Mouse (Mus musculus) limb, embryonic 14.5 days (tissue): ENCODE data around the gene Peak1. TPM values are rescaled to one million over a fixed set of nuclear protein-coding genes. Genes with fewer than 3 reads are reported as not detected.

Experiments
- ATAC-seq: fragments of 200-750 bp; cut with Nextera tagmentation; 2 replicates; pipeline ENCODE4 v1.8.0; 2017; ENCODE audit warnings: low read depth, moderate number of reproducible peaks, moderate TSS enrichment; ENCODE audit not compliant: low FRiP score
- DNase-seq: peaks from one replicate; pipeline ENCODE4 v3.0.0-alpha.2; 2015; ENCODE audit warnings: low spot score
- H3K27ac ChIP-seq: fragments of 300-500 bp; sonication (generic); replicated peaks from 2 replicates; pipeline ENCODE4 v1.5.1; 2014; ENCODE audit warnings: low read depth, mild to moderate bottlenecking, low read length, moderate library complexity, mixed read lengths
- H3K27me3 ChIP-seq: fragments of 300-500 bp; sonication (generic); 2 replicates; pipeline ENCODE4 v1.6.1; 2014; ENCODE audit warnings: low read length, mixed read lengths; ENCODE audit not compliant: control insufficient read depth, insufficient read depth
- H3K36me3 ChIP-seq: fragments of 300-500 bp; sonication (generic); 2 replicates; pipeline ENCODE4 v1.6.1; 2014; ENCODE audit warnings: mild to moderate bottlenecking, low read length, moderate library complexity, mixed read lengths; ENCODE audit not compliant: control insufficient read depth, insufficient read depth
- H3K4me1 ChIP-seq: fragments of 300-500 bp; sonication (generic); 2 replicates; pipeline ENCODE4 v1.6.1; 2014; ENCODE audit warnings: antibody characterized with exemption, low read length, mixed read lengths; ENCODE audit not compliant: control insufficient read depth, insufficient read depth
- H3K4me2 ChIP-seq: fragments of 300-500 bp; sonication (generic); replicated peaks from 2 replicates; pipeline ENCODE4 v1.6.1; 2014; ENCODE audit warnings: low read depth, mild to moderate bottlenecking, low read length, moderate library complexity; ENCODE audit not compliant: severe bottlenecking
- H3K4me3 ChIP-seq: fragments of 300-500 bp; sonication (generic); replicated peaks from 2 replicates; pipeline ENCODE4 v1.5.1; 2014; ENCODE audit warnings: low read length
- H3K9ac ChIP-seq: fragments of 300-500 bp; sonication (generic); 2 replicates; pipeline ENCODE4 v1.6.1; 2014; ENCODE audit warnings: mild to moderate bottlenecking, low read depth, low read length, moderate library complexity; ENCODE audit not compliant: severe bottlenecking
- H3K9me3 ChIP-seq: fragments of 300-500 bp; sonication (generic); 2 replicates; pipeline ENCODE4 v1.6.1; 2016; ENCODE audit warnings: low read length; ENCODE audit not compliant: control insufficient read depth
- POLR2A ChIP-seq: fragments of 200-500 bp; IDR thresholded peaks from 2 replicates; pipeline ENCODE4 v1.8.0; 2012; ENCODE audit warnings: inconsistent platforms, mild to moderate bottlenecking, moderate library complexity, borderline replicate concordance; ENCODE audit not compliant: insufficient read depth, insufficient read length; ENCODE audit errors: extremely low read depth
- whole genome bisulfite sequencing: fragments of 180-500 bp; shearing (Covaris S2); extraction: QIAGEN DNeasy Blood & Tissue Kit; methylation state at CpG from one replicate; pipeline ENCODE4 v1.1.7; 2014; 5-methylcytosine and 5-hydroxymethylcytosine counted together
- polyA plus RNA-seq, 2 experiments: library from polyadenylated mRNA; depleted of rRNA in 1 of 2; stranded (reverse) in 1 of 2; unstranded in 1 of 2; fragments of >200 nt; fragmentation: Nextera tagmentation in 1 of 2; extraction: Ambion mirVana in 1 of 2; gene quantifications; 2 replicates each; pipeline versions ENCODE4 v1.2.1 to v1.2.3; 2012 to 2014

Peak1 gene
- polyA plus RNA-seq, 2 experiments = 11.5 to 18.3 TPM

DNA sequence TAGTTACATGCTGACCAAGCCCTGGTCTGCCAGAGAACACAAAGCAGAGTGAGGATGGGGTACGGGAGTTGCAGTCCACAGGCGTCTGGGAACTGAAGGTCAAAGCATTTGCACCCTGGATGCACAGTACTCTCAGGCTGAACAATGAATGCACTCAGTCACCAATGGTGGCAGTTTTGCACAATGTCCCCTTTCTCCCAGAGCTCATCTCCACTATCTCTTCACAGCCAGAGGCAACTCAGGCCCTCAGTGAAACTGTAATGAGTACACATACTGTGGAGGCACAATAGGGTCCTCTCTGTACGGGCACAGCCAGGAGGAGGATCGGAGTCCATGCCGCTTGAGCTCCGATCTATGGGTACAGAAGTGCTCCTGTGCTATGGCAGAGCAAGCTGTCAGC, 71.5 kb downstream of the Peak1 start:
- Histone ChIP-seq H3K4me3 (no peak overlapping the region), H3K27me3 (no peaks in the 10 kb centered on the region), H3K9ac (no peak overlapping the region), H3K36me3 (no peaks in the 10 kb centered on the region), H3K27ac (no peak overlapping the region), H3K4me2 (no peak overlapping the region), H3K9me3 (no peaks in the 10 kb centered on the region), H3K4me1 (no peaks in the 10 kb centered on the region)
- no peak for ATAC-seq
- WGBS = 84% methylated on average over 6 of the region's 6 CpGs
- no peak for TF ChIP-seq POLR2A
- DNase-seq = no peak

- Histone ChIP-seq H3K4me1 (no peaks in the 10 kb centered on the region), H3K27me3 (no peaks in the 10 kb centered on the region), H3K36me3 (no peaks in the 10 kb centered on the region), H3K9me3 (no peaks in the 10 kb centered on the region), H3K4me3 (no peak overlapping the region), H3K27ac (no peak overlapping the region), H3K4me2 (no peak overlapping the region), H3K9ac (no peak overlapping the region)
- ATAC-seq = no peak
- DNase-seq = no peak
- no peak for TF ChIP-seq POLR2A
- 77% methylated on average over 1 of the region's 1 CpGs for WGBS
These were observed 78.3 kb downstream of the Peak1 start for GRCm38 (mm10) chr9:56339426-56340195.

GRCm38 (mm10) chr9:56334363-56334762, 83.5 kb downstream of the Peak1 start:
- ATAC-seq = no peak
- no peak overlapping the region for H3K4me2 ChIP-seq

DNA sequence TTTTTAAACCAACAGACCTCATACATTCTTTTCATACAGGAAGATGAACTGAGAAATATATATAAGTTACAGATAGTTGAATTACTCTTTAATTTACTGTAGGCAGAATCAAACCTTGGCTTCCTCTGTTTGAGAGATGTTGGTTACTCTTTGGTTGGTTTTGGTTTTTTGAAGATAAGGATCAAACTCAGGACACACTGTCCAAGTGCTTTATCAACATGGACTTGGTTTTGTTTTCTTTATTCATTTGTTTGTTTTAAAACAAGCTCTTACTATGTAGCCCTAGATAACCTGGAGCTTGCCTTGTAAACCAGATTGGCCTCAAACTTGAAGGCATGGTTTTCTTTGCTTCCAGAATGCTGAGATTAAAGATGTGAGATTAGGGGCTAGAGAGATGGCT, 85.1 kb downstream of the Peak1 start:
- no peak for ATAC-seq
- no peak for DNase-seq
- H3K27ac ChIP-seq = no peak overlapping the region
- H3K9me3 ChIP-seq = no peaks in the 10 kb centered on the region
- no peaks in the 10 kb centered on the region for H3K4me1 ChIP-seq
- no peak overlapping the region for H3K4me3 ChIP-seq
- H3K9ac ChIP-seq = no peak overlapping the region
- H3K36me3 ChIP-seq = no peaks in the 10 kb centered on the region
- H3K4me2 ChIP-seq = no peak overlapping the region
- no peaks in the 10 kb centered on the region for H3K27me3 ChIP-seq
- no peak for TF ChIP-seq POLR2A

More at GRCm38 (mm10) chr9:56334363-56334762, 83.5 kb downstream of the Peak1 start:
- DNase-seq = no peak
- H3K4me1 ChIP-seq = no peaks in the 10 kb centered on the region
- WGBS = 83% methylated on average over 12 of the region's 12 CpGs
- H3K27me3 ChIP-seq = no peaks in the 10 kb centered on the region
- no peaks in the 10 kb centered on the region for H3K9me3 ChIP-seq
- no peaks in the 10 kb centered on the region for H3K36me3 ChIP-seq
- no peak overlapping the region for H3K27ac ChIP-seq
- H3K9ac ChIP-seq = no peak overlapping the region
- TF ChIP-seq POLR2A = no peak
- no peak overlapping the region for H3K4me3 ChIP-seq

GRCm38 (mm10) chr9:56326511-56327005, 91.3 kb downstream of the Peak1 start:
- 92% methylated on average over 8 of the region's 8 CpGs for WGBS
- Histone ChIP-seq H3K4me2 (no peak overlapping the region), H3K9me3 (no peaks in the 10 kb centered on the region)

More at GRCm38 (mm10) chr9:56326511-56327005, 91.3 kb downstream of the Peak1 start:
- TF ChIP-seq POLR2A = no peak
- ATAC-seq (no peak), DNase-seq (no peak)
- Histone ChIP-seq H3K36me3 (no peaks in the 10 kb centered on the region), H3K9ac (no peak overlapping the region), H3K4me1 (0 out of 2 replicates have a peak, but pooled peaks cover 6% of the 10 kb centered on the region), H3K27me3 (no peaks in the 10 kb centered on the region), H3K4me3 (no peak overlapping the region), H3K27ac (no peak overlapping the region)
